Mouse (Mus musculus): ENCODE measurements around the gene Lima1. TPM values are rescaled to one million over a fixed set of nuclear protein-coding genes. Genes with fewer than 3 reads are reported as not detected.

Lima1 gene
- total and polyA plus RNA-seq, 2 experiments from 2014 or later, result 6.4 to 7.8 TPM

- H3K27me3 ChIP-seq (ENCODE audit: insufficient read depth, low read length), result no peaks in the 10 kb centered on the region
- H3K27ac ChIP-seq (ENCODE audit: low read depth, low read length), result peak overlapping the region; percentile 43; the same call in 1 of the 2 replicates
- H3K4me3 ChIP-seq (ENCODE audit: low read depth, low read length), result peak overlapping the region; percentile 81
- H3K4me2 ChIP-seq (ENCODE audit: low read depth, low read length, poor library complexity, severe bottlenecking), result peak overlapping the region; percentile 97
- TF ChIP-seq CTCF (IDR thresholded peaks at IDR 0.05), result no peak
- H3K36me3 ChIP-seq (ENCODE audit: insufficient read depth, low read length), result no peaks in the 10 kb centered on the region
- H3K9me3 ChIP-seq (ENCODE audit: low read length), result no peaks in the 10 kb centered on the region
- DNase-seq (ENCODE audit: low spot score), result peak; percentile 22
- peak overlapping the region; percentile 70 for H3K9ac ChIP-seq (replicated peaks; ENCODE audit: low read length, poor library complexity, severe bottlenecking)
- ATAC-seq (ENCODE audit: low FRiP score), result 0 out of 2 replicates have a peak, but pooled peaks have one; percentile 20
- 3% methylated on average over 29 of the region's 30 CpGs for WGBS
- H3K4me1 ChIP-seq (ENCODE audit: insufficient read depth, low read length), result peaks cover 12% of the 10 kb centered on the region; the same call in 1 of the 2 replicates
Measured at GRCm38 (mm10) chr15:99874612-99875333, 483 bp downstream of the Lima1 start.

GRCm38 (mm10) chr15:99872543-99872942 lies 2.7 kb downstream of the Lima1 start:
- no peak for TF ChIP-seq CTCF (IDR thresholded peaks at IDR 0.05)
- ATAC-seq (ENCODE audit: low FRiP score) (no peak), DNase-seq (ENCODE audit: low spot score) (no peak)
- Histone ChIP-seq H3K4me2 (ENCODE audit: low read depth, low read length, poor library complexity, severe bottlenecking) (no peak overlapping the region), H3K27ac (ENCODE audit: low read depth, low read length) (no peak overlapping the region), H3K4me1 (ENCODE audit: insufficient read depth, low read length) (peaks cover 12% of the 10 kb centered on the region; the same call in 1 of the 2 replicates), H3K9me3 (ENCODE audit: low read length) (no peaks in the 10 kb centered on the region), H3K9ac (replicated peaks; ENCODE audit: low read length, poor library complexity, severe bottlenecking) (no peak overlapping the region), H3K4me3 (ENCODE audit: low read depth, low read length) (no peak overlapping the region), H3K27me3 (ENCODE audit: insufficient read depth, low read length) (no peaks in the 10 kb centered on the region), H3K36me3 (ENCODE audit: insufficient read depth, low read length) (no peaks in the 10 kb centered on the region)
- 73% methylated on average over 3 of the region's 3 CpGs for WGBS

GRCm38 (mm10) chr15:99867654-99868053 lies 7.6 kb downstream of the Lima1 start:
- TF ChIP-seq CTCF (IDR thresholded peaks at IDR 0.05), result no peak
- H3K9ac ChIP-seq (replicated peaks; ENCODE audit: low read length, poor library complexity, severe bottlenecking), result no peak overlapping the region
- ATAC-seq (ENCODE audit: low FRiP score), result no peak

DNA sequence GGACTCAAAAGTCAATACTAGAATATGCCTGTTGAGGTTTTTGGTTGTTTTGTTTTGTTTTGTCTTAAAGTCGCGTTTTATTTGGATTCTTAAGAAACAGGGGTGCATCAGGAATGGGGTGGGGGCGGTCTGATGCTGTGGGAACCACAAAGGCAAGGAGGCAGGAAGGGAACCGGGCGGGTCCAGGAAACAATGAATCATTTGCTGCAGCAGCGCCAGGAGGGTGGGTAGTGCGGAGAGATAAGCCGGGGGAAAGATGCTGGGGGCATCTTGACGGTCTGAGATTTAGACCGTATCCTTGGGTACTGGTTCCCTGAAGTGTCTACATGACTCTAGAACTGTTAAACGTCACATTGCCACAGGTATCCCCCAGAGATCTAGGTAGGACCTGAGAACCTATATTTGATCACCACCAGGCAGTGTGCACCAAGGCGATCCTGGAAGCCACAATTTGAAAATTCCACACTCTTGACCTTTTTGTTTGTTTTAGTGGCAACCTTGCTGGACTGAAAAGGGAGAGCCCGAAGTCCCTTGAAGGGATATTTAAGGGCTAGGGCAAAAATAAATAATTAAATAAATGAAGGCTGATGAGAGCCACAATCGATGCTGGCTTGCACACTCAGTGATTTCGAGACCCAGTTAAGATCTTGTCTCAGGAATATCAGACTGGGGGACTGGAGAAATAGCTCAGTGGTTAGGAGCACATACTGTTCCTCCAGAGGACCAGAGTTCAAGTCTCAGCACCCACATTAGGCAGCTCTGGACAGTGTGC lies 8.6 kb downstream of the Lima1 start:
- Histone ChIP-seq H3K4me1 (ENCODE audit: insufficient read depth, low read length) (no peaks in the 10 kb centered on the region), H3K27me3 (ENCODE audit: insufficient read depth, low read length) (no peaks in the 10 kb centered on the region), H3K4me3 (ENCODE audit: low read depth, low read length) (no peak overlapping the region), H3K4me2 (ENCODE audit: low read depth, low read length, poor library complexity, severe bottlenecking) (no peak overlapping the region), H3K9me3 (ENCODE audit: low read length) (no peaks in the 10 kb centered on the region), H3K9ac (replicated peaks; ENCODE audit: low read length, poor library complexity, severe bottlenecking) (no peak overlapping the region), H3K36me3 (ENCODE audit: insufficient read depth, low read length) (no peaks in the 10 kb centered on the region), H3K27ac (ENCODE audit: low read depth, low read length) (no peak overlapping the region)
- 84% methylated on average over 15 of the region's 15 CpGs for WGBS
- TF ChIP-seq CTCF (IDR thresholded peaks at IDR 0.05), result no peak
- DNase-seq (ENCODE audit: low spot score) (no peak), ATAC-seq (ENCODE audit: low FRiP score) (no peak)

More at GRCm38 (mm10) chr15:99867654-99868053, 7.6 kb downstream of the Lima1 start:
- 84% methylated on average over 4 of the region's 4 CpGs for WGBS
- Histone ChIP-seq H3K9me3 (ENCODE audit: low read length) (no peaks in the 10 kb centered on the region), H3K4me1 (ENCODE audit: insufficient read depth, low read length) (no peaks in the 10 kb centered on the region), H3K4me3 (ENCODE audit: low read depth, low read length) (no peak overlapping the region), H3K4me2 (ENCODE audit: low read depth, low read length, poor library complexity, severe bottlenecking) (no peak overlapping the region), H3K27me3 (ENCODE audit: insufficient read depth, low read length) (no peaks in the 10 kb centered on the region), H3K27ac (ENCODE audit: low read depth, low read length) (no peak overlapping the region), H3K36me3 (ENCODE audit: insufficient read depth, low read length) (no peaks in the 10 kb centered on the region)
- DNase-seq (ENCODE audit: low spot score), result no peak

DNA sequence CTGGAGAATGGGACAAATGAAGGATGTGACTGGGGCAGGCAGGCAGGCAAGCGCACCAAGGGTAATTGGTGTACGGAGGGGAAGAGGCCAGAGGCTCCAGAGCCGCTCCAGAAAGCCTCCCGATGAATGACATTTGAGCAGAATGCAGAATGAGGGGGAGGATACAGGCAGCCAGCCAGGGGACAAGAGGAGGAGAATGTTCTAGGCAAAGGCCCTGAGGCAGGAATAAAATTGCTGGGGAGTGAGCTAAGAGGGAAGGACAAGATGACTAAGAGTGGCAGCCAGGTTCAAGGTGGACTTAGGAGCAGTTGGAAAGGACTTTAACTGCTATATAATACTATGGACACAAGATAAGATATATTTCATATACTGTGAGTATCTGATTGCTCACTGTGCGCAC lies 9.3 kb downstream of the Lima1 start:
- Histone ChIP-seq H3K9me3 (ENCODE audit: low read length) (no peaks in the 10 kb centered on the region), H3K36me3 (ENCODE audit: insufficient read depth, low read length) (no peaks in the 10 kb centered on the region), H3K9ac (replicated peaks; ENCODE audit: low read length, poor library complexity, severe bottlenecking) (no peak overlapping the region), H3K27ac (ENCODE audit: low read depth, low read length) (no peak overlapping the region), H3K4me2 (ENCODE audit: low read depth, low read length, poor library complexity, severe bottlenecking) (no peak overlapping the region), H3K4me3 (ENCODE audit: low read depth, low read length) (no peak overlapping the region), H3K4me1 (ENCODE audit: insufficient read depth, low read length) (no peaks in the 10 kb centered on the region), H3K27me3 (ENCODE audit: insufficient read depth, low read length) (no peaks in the 10 kb centered on the region)
- WGBS, result 65% methylated on average over 5 of the region's 5 CpGs
- no peak for DNase-seq (ENCODE audit: low spot score)
- no peak for TF ChIP-seq CTCF (IDR thresholded peaks at IDR 0.05)
- no peak for ATAC-seq (ENCODE audit: low FRiP score)

- no peak for TF ChIP-seq CTCF (IDR thresholded peaks at IDR 0.05)
- Histone ChIP-seq H3K4me3 (ENCODE audit: low read depth, low read length) (no peak overlapping the region), H3K27ac (ENCODE audit: low read depth, low read length) (no peak overlapping the region), H3K4me2 (ENCODE audit: low read depth, low read length, poor library complexity, severe bottlenecking) (no peak overlapping the region), H3K36me3 (ENCODE audit: insufficient read depth, low read length) (no peaks in the 10 kb centered on the region), H3K27me3 (ENCODE audit: insufficient read depth, low read length) (no peaks in the 10 kb centered on the region), H3K4me1 (ENCODE audit: insufficient read depth, low read length) (no peaks in the 10 kb centered on the region), H3K9ac (replicated peaks; ENCODE audit: low read length, poor library complexity, severe bottlenecking) (no peak overlapping the region), H3K9me3 (ENCODE audit: low read length) (no peaks in the 10 kb centered on the region)
- no peak for ATAC-seq (ENCODE audit: low FRiP score)
- DNase-seq (ENCODE audit: low spot score), result no peak
- 91% methylated on average over 20 of the region's 20 CpGs for WGBS
Measured at GRCm38 (mm10) chr15:99865494-99865941, 9.7 kb downstream of the Lima1 start.

All from midbrain, postnatal 0 days (tissue).